Mouse (Mus musculus): ENCODE data around the gene Prim1.

GRCm38 (mm10) chr10:128053001-128053400 is 38.0 kb downstream of the Prim1 start:
- TF ChIP-seq CTCF (IDR thresholded peaks at IDR 0.05; ENCODE audit: control insufficient read depth, insufficient read depth, insufficient read length) (no peak), USF1 (IDR thresholded peaks at IDR 0.05; ENCODE audit: low read depth) (no peak), MYOD1 (IDR thresholded peaks at IDR 0.05; ENCODE audit: control insufficient read depth, insufficient read length, low read depth) (no peak), MYOG (IDR thresholded peaks at IDR 0.05; ENCODE audit: control insufficient read depth, extremely low read depth, insufficient read length) (no peak), CEBPB (IDR thresholded peaks at IDR 0.05; ENCODE audit: low read depth) (no peak), FOSL1 (IDR thresholded peaks at IDR 0.05; ENCODE audit: insufficient read depth, low read length, poor library complexity, severe bottlenecking) (no peak)

All from C2C12 (cell line).